Comparison of ENCODE assay signal across 12 mouse cellular contexts in the genomic region with DNA sequence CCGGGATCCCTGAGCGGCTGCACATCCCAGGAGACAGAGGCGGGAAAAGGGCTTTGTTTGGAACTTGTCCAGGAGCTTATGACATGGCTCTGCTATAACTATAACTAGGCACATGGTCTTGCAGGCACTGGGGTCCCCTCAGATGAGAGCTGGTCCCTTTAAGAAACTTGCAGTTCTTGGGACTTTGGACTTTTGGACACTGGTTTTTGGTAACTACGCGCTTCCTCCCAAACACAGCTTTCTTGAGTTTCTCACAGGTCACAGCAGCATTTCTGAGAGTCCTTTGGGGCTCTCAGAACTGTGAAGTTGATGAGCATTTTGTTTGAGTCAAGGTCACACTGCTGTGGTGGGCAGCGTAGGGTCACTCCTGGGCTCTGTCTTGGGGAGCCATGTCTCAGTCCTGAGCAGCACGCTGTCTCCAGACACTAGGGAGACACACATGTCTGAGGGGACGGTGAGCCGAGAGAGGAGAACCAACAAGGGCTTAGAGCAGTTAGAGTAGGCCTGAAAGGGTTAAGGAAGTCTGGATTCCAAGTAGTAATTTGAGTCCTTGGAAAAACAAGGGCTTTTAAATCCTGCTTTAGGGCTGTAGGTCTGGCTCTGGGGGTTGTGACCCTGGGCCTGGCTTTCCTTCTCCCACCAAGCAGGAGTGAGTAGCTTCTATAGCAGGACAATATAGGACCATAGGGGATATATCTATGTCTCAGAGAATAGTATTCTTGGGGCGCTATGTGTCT.
A peak's percentile ranks its signal among the peaks of the same experiment; 100 is the strongest.
DNase-seq lines count a peak whose midpoint lies in the region; ATAC-seq and TF ChIP-seq lines count a peak whose summit lies in the region.
"Had no signal": no experiment of that assay in that cellular context is flagged by ENCODE, and none has a peak within 500 bp of the region (broad histone marks: within the 10 kb centered on the region; RNA-seq: fewer than 3 reads in every experiment).

No protein-coding gene starts in this region.

- H3K4me1 ChIP-seq in midbrain, embryonic 10.5 days, result peaks cover 30% of the 10 kb centered on the region
- H3K4me1 ChIP-seq in midbrain, embryonic 13.5 days (replicated peaks), result peaks cover 14% of the 10 kb centered on the region
- peaks cover 15% of the 10 kb centered on the region for H3K4me1 ChIP-seq in kidney, postnatal 0 days (replicated peaks; ENCODE audit: insufficient read depth, low read length)
- H3K4me1 ChIP-seq in stomach, embryonic 16.5 days (ENCODE audit: control insufficient read depth, insufficient read depth, low read length), result peaks cover 21% of the 10 kb centered on the region

- peaks cover 2% of the 10 kb centered on the region; the same call in 1 of the 2 replicates for H3K27me3 ChIP-seq in midbrain, embryonic 10.5 days (ENCODE audit: low read depth, poor library complexity, severe bottlenecking)
- no peaks in the 10 kb centered on the region for H3K27me3 ChIP-seq in midbrain, embryonic 13.5 days
- H3K27me3 ChIP-seq in kidney, postnatal 0 days (ENCODE audit: insufficient read depth, low read length), result no peaks in the 10 kb centered on the region
- H3K27me3 ChIP-seq in stomach, embryonic 16.5 days (ENCODE audit: control insufficient read depth, insufficient read depth, low read length), result no peaks in the 10 kb centered on the region

- peak overlapping the region; percentile 72 for H3K27ac ChIP-seq in midbrain, embryonic 10.5 days (replicated peaks)
- no peak overlapping the region for H3K27ac ChIP-seq in midbrain, embryonic 13.5 days
- peak overlapping the region; percentile 70 for H3K27ac ChIP-seq in kidney, postnatal 0 days
- no peak overlapping the region for H3K27ac ChIP-seq in stomach, embryonic 16.5 days (ENCODE audit: low read length)
- no peak overlapping the region for H3K27ac ChIP-seq in gastrocnemius, adult 2 months

- H3K36me3 ChIP-seq in midbrain, embryonic 10.5 days, result no peaks in the 10 kb centered on the region
- H3K36me3 ChIP-seq in midbrain, embryonic 13.5 days, result no peaks in the 10 kb centered on the region
- no peaks in the 10 kb centered on the region for H3K36me3 ChIP-seq in kidney, postnatal 0 days (ENCODE audit: insufficient read depth, low read length)
- no peaks in the 10 kb centered on the region for H3K36me3 ChIP-seq in stomach, embryonic 16.5 days (ENCODE audit: control insufficient read depth, insufficient read depth, low read length)

- no peak for TF ChIP-seq CTCF in kidney, postnatal 0 days (IDR thresholded peaks at IDR 0.05; ENCODE audit: low read depth)
- no peak for TF ChIP-seq CTCF in gastrocnemius, adult 2 months (IDR thresholded peaks at IDR 0.05)

- no peaks in the 10 kb centered on the region for H3K9me3 ChIP-seq in midbrain, embryonic 10.5 days (replicated peaks)
- H3K9me3 ChIP-seq in midbrain, embryonic 13.5 days, result no peaks in the 10 kb centered on the region
- no peaks in the 10 kb centered on the region for H3K9me3 ChIP-seq in kidney, postnatal 0 days (replicated peaks; ENCODE audit: low read length)
- H3K9me3 ChIP-seq in stomach, embryonic 16.5 days (replicated peaks; ENCODE audit: control insufficient read depth, low read length), result 0 out of 2 replicates have a peak, but pooled peaks cover 5% of the 10 kb centered on the region

- no peak overlapping the region for H3K4me3 ChIP-seq in midbrain, embryonic 10.5 days
- no peak overlapping the region for H3K4me3 ChIP-seq in midbrain, embryonic 13.5 days (replicated peaks)
- H3K4me3 ChIP-seq in kidney, postnatal 0 days (replicated peaks; ENCODE audit: low read depth, low read length), result no peak overlapping the region
- H3K4me3 ChIP-seq in stomach, embryonic 16.5 days (replicated peaks; ENCODE audit: low read length), result no peak overlapping the region
- no peak overlapping the region for H3K4me3 ChIP-seq in gastrocnemius, adult 2 months

- H3K4me2 ChIP-seq in midbrain, embryonic 13.5 days (replicated peaks), result no peak overlapping the region
- H3K4me2 ChIP-seq in kidney, postnatal 0 days (ENCODE audit: low read length), result peak overlapping the region; percentile 19; the same call in 1 of the 2 replicates
- H3K4me2 ChIP-seq in stomach, embryonic 16.5 days (ENCODE audit: low read depth, low read length), result no peak overlapping the region

- intact Hi-C loops in gastrocnemius, adult 2 months (cut with DNase I), result no loop called here

- 64% methylated on average over 10 of the region's 10 CpGs for whole genome bisulfite sequencing in midbrain, embryonic 10.5 days
- 68% methylated on average over 10 of the region's 10 CpGs for WGBS in midbrain, embryonic 13.5 days
- 23% methylated on average over 10 of the region's 10 CpGs for WGBS in kidney, postnatal 0 days
- 43% methylated on average over 10 of the region's 10 CpGs for WGBS in stomach, embryonic 16.5 days

- no peak for ATAC-seq in midbrain, embryonic 13.5 days
- ATAC-seq in kidney, postnatal 0 days (replicated peaks; ENCODE audit: low FRiP score, low read depth), result peak; percentile 37; the same call in 1 of the 2 replicates
- no peak for ATAC-seq in stomach, embryonic 16.5 days (ENCODE audit: insufficient read depth, low FRiP score)
- ATAC-seq: activated CD4-positive, CD25-positive, alpha-beta regulatory T cell, adult 4 months; midbrain, embryonic 16.5 days had no signal

- no peak overlapping the region for H3K9ac ChIP-seq in midbrain, embryonic 13.5 days (replicated peaks)
- H3K9ac ChIP-seq in kidney, postnatal 0 days (ENCODE audit: low read depth, low read length), result 0 out of 2 replicates have a peak overlapping the region, but pooled peaks have one; percentile 5
- H3K9ac ChIP-seq in stomach, embryonic 16.5 days (ENCODE audit: low read length), result peak overlapping the region; percentile 28; the same call in 1 of the 2 replicates

- peak; percentile 76 for DNase-seq in heart, adult 11 months
- DNase-seq in heart, adult 9 months (ENCODE audit: low spot score in 2 of 2), result no peak
- no peak for DNase-seq in midbrain, embryonic 10.5 days (ENCODE audit: low spot score)
- peak; percentile 88 for DNase-seq in kidney, postnatal 0 days (ENCODE audit: low spot score)
- no peak for DNase-seq in adrenal gland, postnatal 14 days
- no peak for DNase-seq in gastrocnemius, adult 2 months
- DNase-seq: heart, postnatal 36 days; thymus, postnatal 14 days had no signal

Comparison
In these comparisons a context has a peak if more than half of its experiments do, and no peak if none do; other contexts are left out.
1. DNase-seq: peak in heart, adult 11 months (single experiment) and kidney, postnatal 0 days (single experiment); none in heart, adult 9 months (0 of 2), midbrain, embryonic 10.5 days (single experiment), adrenal gland, postnatal 14 days (single experiment) and gastrocnemius, adult 2 months (single experiment).
2. H3K27ac ChIP-seq: peak in midbrain, embryonic 10.5 days (single experiment) and kidney, postnatal 0 days (single experiment); none in midbrain, embryonic 13.5 days (single experiment), stomach, embryonic 16.5 days (single experiment) and gastrocnemius, adult 2 months (single experiment).